Mouse (Mus musculus): Measurements from ENCODE around the gene Coq2. TPM values are rescaled to one million over a fixed set of nuclear protein-coding genes. Genes with fewer than 3 reads are reported as not detected.

Coq2 gene
- total RNA-seq (2021), result 10 to 100 TPM; 61.8 to 62.4 TPM

- DNase-seq, result peak; percentile 83 to 86
- intact Hi-C loops (cut with DNase I), result loop anchor here (2.0 to 5.0 kb wide), 3 partner anchors 107 to 240 kb away; partner anchors contain the start of genes Helq and Mrps18c
These were observed at the start of gene Coq2 for GRCm38 (mm10) chr5:100674711-100675376. Coq2 (minus strand) TSS chr5:100675140.

DNA sequence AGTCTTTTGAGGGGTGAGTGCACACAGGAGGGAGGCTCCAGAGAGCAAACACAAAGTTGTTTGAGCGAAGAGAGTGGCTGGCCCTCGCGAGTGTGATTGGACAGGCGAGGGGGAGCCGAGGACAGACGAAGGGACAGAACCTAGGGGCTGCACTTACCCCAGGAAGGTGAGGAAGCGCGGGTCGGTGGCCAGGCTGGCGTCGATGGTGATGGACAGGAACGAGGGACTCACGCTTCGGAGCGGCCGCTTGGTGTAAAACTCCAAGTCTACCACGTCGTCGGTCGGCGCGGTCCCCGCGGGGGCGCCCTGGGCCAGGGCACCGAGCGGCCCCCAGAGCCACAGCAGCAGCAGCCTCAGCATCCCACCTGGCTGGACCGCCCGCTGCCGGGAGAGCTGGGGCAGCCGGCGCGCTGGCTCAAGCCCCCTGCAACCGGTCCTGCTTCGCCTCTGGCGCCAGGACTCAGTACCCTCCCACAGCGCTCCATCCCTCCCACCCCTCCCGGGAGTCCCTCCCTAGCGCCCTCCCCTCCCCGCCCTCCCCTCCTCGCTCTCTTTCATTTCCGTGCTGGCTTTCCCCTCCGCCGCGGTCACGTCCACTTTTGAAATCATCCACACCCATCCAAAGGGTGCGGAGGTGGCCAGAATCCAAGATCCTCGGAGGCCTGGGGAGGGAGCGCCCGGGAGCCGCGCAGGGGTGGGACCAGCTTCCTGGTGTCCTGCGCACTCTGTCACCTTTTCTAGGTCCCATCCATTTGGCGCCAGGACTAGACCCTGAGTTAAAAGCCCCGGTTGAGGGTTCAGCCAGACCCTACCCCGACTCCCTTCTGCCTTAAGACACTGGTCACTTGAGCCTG is 44.5 kb upstream of the Coq2 start, which contains the start of gene Hpse:
TSS of gene Hpse (minus strand) at position 482 of the 854 bp plus-strand sequence.
- DNase-seq, result peak; percentile 36 to 44
- intact Hi-C loops (cut with DNase I), result no loop called here

- intact Hi-C loops (cut with DNase I), result no loop called here
- no peak for DNase-seq
These were observed 41.8 kb upstream of the Coq2 start for GRCm38 (mm10) chr5:100716762-100717161.

DNA sequence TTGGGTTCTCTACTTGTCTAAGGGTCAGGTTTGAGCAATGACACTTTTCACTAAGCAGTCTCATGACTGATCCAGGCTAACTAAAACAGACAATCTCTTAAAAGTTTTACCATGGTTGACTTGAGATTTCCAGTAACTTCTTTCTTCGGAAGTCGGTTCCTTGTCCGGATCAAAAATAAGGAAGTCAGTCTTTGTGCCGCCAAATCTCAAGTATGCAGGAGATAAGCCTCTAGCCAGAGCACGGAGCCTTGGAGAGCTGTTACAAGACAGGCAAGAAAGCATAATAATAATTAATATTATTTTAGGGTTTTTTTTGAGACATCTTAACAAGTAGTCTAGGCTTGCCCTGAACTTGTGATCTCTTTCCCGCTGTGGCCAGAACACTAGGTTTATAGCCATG is 36.3 kb upstream of the Coq2 start:
- intact Hi-C loops (cut with DNase I), result no loop called here
- no peak for DNase-seq

DNA sequence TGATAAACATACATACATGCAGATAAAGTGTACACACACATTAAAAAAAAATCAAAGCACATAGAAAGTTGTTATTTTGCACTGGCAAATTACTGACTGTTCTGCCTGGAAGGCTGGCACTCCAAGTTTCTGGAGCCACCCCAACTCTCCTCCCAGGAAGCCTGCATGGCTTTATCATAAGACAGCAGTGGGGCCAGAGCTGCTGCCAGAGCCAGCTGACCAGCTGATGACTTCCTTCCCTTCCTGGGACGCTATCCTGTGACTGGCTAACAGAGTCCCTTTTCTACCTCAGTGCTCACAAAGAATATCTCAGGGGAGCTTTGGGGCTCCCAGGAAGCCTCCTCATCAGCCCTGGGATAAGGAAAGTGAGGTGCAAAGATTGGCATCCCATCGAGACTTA is 35.1 kb upstream of the Coq2 start:
- peak; percentile 31 to 50 for DNase-seq
- intact Hi-C loops (cut with DNase I), result no loop called here

- DNase-seq, result no peak
- intact Hi-C loops (cut with DNase I), result no loop called here
These were observed 34.1 kb upstream of the Coq2 start for GRCm38 (mm10) chr5:100709035-100709434.

GRCm38 (mm10) chr5:100706675-100707074 is 31.7 kb upstream of the Coq2 start:
- DNase-seq, result no peak
- intact Hi-C loops (cut with DNase I), result no loop called here

- DNase-seq, result no peak
- intact Hi-C loops (cut with DNase I), result no loop called here
These were observed 29.3 kb upstream of the Coq2 start for GRCm38 (mm10) chr5:100704272-100704671.

DNA sequence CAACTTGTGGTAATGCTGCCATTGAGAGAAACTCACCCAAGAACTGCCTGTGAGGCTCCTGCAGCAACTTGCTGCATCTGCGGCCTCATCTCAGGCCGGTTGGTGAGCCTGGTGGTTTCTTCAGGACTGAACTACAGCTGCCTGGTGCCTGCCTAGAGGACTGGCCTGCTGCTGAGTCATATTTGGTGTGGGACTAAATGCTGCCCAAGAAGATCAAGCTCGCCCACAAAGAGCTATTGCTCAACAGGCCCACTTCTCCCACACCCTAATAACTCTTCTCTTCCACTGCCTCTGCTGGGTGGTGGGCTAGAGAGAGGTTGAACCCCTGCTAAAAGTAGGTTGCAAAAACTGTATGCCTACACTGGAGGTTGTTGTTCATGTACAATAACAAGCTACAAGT is 27.4 kb upstream of the Coq2 start:
- intact Hi-C loops (cut with DNase I), result no loop called here
- no peak for DNase-seq

GRCm38 (mm10) chr5:100700861-100701620 is 26.1 kb upstream of the Coq2 start:
- no peak for DNase-seq
- intact Hi-C loops (cut with DNase I), result no loop called here

GRCm38 (mm10) chr5:100697886-100698285 is 22.9 kb upstream of the Coq2 start:
- intact Hi-C loops (cut with DNase I), result no loop called here
- no peak for DNase-seq

DNA sequence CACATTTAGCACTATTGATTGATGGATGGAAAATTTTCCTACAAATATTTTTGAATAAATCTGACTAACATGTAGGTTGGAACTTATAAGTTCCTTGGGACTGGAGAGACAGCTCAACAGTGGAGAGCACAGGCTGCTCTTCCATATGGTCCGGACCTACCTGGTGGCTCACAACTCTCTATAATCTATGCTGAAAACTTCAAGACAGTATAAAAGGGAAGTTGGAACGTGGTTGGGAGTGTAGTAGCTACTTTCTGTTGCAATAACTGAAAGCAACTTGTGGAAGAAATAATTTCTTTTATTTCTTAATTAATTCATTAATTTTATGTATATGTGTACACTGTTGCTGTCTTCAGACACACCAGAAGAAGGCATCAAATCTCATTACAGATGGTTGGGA is 22.5 kb upstream of the Coq2 start:
- DNase-seq, result no peak
- intact Hi-C loops (cut with DNase I), result no loop called here

- DNase-seq, result no peak
- intact Hi-C loops (cut with DNase I), result no loop called here
These were observed 10.7 kb upstream of the Coq2 start for GRCm38 (mm10) chr5:100685631-100686030.

DNA sequence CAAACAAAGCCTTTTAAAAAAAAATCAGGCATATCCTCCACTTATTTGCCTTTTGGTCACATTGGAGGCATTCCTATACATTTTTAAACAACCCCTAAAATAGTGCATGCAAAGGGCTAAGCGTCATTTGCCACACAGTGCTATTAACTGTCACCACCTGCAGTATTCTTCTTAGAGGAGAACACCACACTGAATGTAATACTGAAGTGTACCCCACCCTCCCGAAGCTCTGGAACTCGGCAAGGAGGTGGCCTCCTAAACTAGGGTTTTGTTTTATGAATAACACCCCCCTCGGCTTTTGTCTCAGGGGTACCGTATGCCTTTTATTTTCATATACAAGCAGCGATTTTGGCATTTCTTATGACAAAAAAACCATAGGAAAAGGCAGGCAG is 5.6 kb upstream of the Coq2 start:
- intact Hi-C loops (cut with DNase I), result no loop called here

GRCm38 (mm10) chr5:100679911-100680541 is 5.1 kb upstream of the Coq2 start:
- intact Hi-C loops (cut with DNase I), result loop anchor here (5.0 kb wide), 2 partner anchors 102 to 117 kb away; partner anchors contain the start of genes Helq and Mrps18c
- DNase-seq, result no peak

More for the DNA sequence above, 5.6 kb upstream of the Coq2 start:
- DNase-seq, result no peak

DNA sequence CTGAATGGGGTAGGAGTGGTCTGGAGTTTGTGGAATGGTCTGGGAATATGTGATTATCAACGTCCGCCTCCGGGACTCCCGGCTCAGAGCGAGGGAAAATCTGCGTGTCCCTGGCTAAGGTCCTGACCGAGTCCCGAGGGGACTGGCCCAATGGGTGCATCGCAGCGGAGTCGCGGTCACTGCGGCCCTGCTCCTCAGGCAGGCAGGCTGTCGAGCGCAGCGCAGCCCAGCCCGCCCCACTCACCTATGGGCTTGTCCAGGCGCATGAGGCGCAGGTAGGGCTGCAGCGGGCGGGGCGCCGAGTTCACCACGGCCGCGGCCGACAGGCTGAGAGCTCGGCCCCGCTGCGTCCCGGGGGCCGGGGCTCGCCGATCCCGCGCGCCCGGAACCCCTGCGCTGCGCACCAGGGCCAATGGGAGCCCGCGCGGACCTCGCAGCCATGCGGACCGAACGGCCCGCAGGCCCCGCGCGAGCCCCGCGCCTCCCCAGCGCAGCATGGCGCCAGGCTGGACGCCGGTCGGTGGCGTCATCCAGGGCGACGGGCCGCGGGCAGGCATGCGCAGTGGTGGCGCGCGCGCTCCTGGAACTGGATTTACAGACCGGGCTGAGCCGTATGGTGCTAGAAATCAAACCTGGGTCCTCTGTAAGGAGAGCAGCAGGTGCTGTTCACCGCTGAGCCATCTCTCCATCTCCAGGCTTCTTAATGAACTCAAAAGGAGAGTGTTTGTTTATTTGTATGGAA is 1.0 kb downstream of the Coq2 start:
- peak; percentile 92 to 93 for DNase-seq
- intact Hi-C loops (cut with DNase I), result loop anchor here (2.0 kb wide), 1 partner anchor 241 kb away; no protein-coding TSS in a partner anchor

GRCm38 (mm10) chr5:100672403-100672802 is 2.5 kb downstream of the Coq2 start:
- DNase-seq, result no peak
- intact Hi-C loops (cut with DNase I), result no loop called here

- DNase-seq, result no peak
- intact Hi-C loops (cut with DNase I), result no loop called here
These were observed 3.0 kb downstream of the Coq2 start for GRCm38 (mm10) chr5:100671897-100672296.

DNA sequence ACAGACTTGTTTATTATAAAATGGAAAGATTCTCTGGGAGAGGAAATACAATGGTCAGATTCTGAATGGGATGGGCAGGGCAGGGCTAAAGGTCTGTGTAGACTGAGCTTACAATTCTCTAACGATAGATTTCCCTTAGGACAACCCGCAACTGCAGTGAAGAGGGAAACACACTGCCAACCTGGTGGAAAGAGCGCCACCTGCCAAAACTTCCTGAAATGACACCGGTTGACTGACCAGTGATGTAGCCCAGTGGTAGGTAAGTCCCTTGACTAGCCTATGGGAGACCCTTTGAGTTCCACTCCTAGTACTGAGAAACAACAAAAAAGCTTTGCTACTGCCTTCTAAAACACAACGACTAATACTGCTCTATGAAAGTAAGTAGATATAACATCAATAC is 3.5 kb downstream of the Coq2 start:
- intact Hi-C loops (cut with DNase I), result no loop called here
- DNase-seq, result peak in 1 of 2 experiments; percentile 57

DNA sequence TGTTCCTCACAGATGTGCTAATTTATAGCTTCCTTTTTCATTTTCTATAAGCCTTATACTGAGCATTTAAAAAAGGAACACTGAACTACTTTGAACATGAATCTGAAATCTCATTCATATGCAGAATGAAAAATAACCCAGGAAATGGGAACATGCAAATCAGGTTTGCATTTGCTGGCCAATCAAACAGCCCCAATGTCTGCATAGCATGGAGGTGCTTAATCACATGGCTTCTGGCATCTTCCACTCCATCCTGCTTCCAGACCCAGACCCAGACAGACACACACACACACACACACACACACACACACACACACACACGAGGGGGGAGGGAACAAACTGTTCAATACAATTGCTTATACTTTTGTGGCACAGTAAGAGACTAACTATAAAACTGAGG is 8.0 kb downstream of the Coq2 start:
- DNase-seq, result no peak
- intact Hi-C loops (cut with DNase I), result no loop called here

Measured in heart, postnatal 10 days (tissue).